Mouse (Mus musculus) MEL (cell line): Measurements from ENCODE around the gene Kcnk18. TPM values are rescaled to one million over a fixed set of nuclear protein-coding genes. Genes with fewer than 3 reads are reported as not detected.

Experiments used
- DNase-seq: peaks from one replicate; pipeline ENCODE4 v3.0.0; 2011; ENCODE audit warnings: low read depth, low spot score
- H3K27ac ChIP-seq: 2 replicates; pipeline ENCODE4 v1.5.1; 2012; ENCODE audit warnings: low read depth, mild to moderate bottlenecking, control low read depth, low read length, moderate library complexity; ENCODE audit not compliant: control insufficient read depth
- H3K27me3 ChIP-seq, 2 experiments: fragments of 150-350 bp in 1 of 2; sonication (generic) in 1 of 2; 2 replicates each; pipeline ENCODE4 v1.6.1; 2012; ENCODE audit warnings: low read length in 2 of 2, mild to moderate bottlenecking in 2 of 2, improper control_type of control experiment in 1 of 2, moderate library complexity in 1 of 2; ENCODE audit not compliant: insufficient read depth in 2 of 2, control insufficient read depth in 1 of 2
- H3K36me3 ChIP-seq, 2 experiments: 2 replicates each; pipeline ENCODE4 v1.6.1; 2012 to 2014; ENCODE audit warnings: low read length in 2 of 2, improper control_type of control experiment in 1 of 2, inconsistent platforms in 1 of 2, mild to moderate bottlenecking in 1 of 2; ENCODE audit not compliant: insufficient read depth in 2 of 2, control insufficient read depth in 1 of 2
- H3K4me1 ChIP-seq, 2 experiments: fragments of 150-350 bp in 1 of 2; sonication (generic) in 1 of 2; 2 replicates each; pipeline ENCODE4 v1.6.1; 2012; ENCODE audit warnings: low read length in 2 of 2, improper control_type of control experiment in 1 of 2, mild to moderate bottlenecking in 1 of 2; ENCODE audit not compliant: insufficient read depth in 2 of 2, control insufficient read depth in 1 of 2
- H3K4me3 ChIP-seq, 2 experiments: fragments of 150-350 bp in 1 of 2; sonication (generic) in 1 of 2; 2 replicates each; pipeline ENCODE4 v1.5.1; 2012; ENCODE audit warnings: low read depth in 2 of 2, low read length in 2 of 2, mild to moderate bottlenecking in 2 of 2, moderate library complexity in 2 of 2, control low read depth in 1 of 2, improper control_type of control experiment in 1 of 2; ENCODE audit not compliant: control insufficient read depth in 1 of 2, insufficient read depth in 1 of 2
- H3K79me2 ChIP-seq: 2 replicates; pipeline ENCODE4 v1.6.1; 2012; ENCODE audit warnings: mild to moderate bottlenecking, low read length, moderate library complexity; ENCODE audit not compliant: control insufficient read depth, poor library complexity, insufficient read depth
- H3K9ac ChIP-seq: 2 replicates; pipeline ENCODE4 v1.6.1; 2012; ENCODE audit warnings: low read depth, mild to moderate bottlenecking, control low read depth, low read length, moderate library complexity; ENCODE audit not compliant: control insufficient read depth, poor library complexity, severe bottlenecking
- H3K9me3 ChIP-seq: fragments of 150-350 bp; sonication (generic); replicated peaks from 2 replicates; pipeline ENCODE4 v1.6.1; 2012; ENCODE audit warnings: mild to moderate bottlenecking, low read length, improper control_type of control experiment, moderate library complexity; ENCODE audit not compliant: insufficient read depth
- BHLHE40 ChIP-seq: IDR thresholded peaks from 2 replicates; pipeline ENCODE4 v1.6.1; 2012; ENCODE audit warnings: low read depth, mild to moderate bottlenecking, inconsistent platforms, low read length, improper control_type of control experiment, borderline replicate concordance
- CHD1 ChIP-seq: IDR thresholded peaks from 2 replicates; pipeline ENCODE4 v1.6.1; 2012; ENCODE audit warnings: low read depth, mild to moderate bottlenecking, inconsistent platforms, low read length, improper control_type of control experiment
- E2F4 ChIP-seq: IDR thresholded peaks from 2 replicates; pipeline ENCODE4 v1.6.1; 2011; ENCODE audit warnings: low read depth, low read length, improper control_type of control experiment, borderline replicate concordance
- EP300 ChIP-seq, 2 experiments: IDR thresholded peaks; 2 replicates each; pipeline ENCODE4 v1.6.1; 2011; ENCODE audit warnings: improper control_type of control experiment in 2 of 2, low read length in 2 of 2, low read depth in 1 of 2, mild to moderate bottlenecking in 1 of 2
- GABPA ChIP-seq: IDR thresholded peaks from 2 replicates; pipeline ENCODE4 v1.6.1; 2012; ENCODE audit warnings: low read depth, mild to moderate bottlenecking, inconsistent platforms, low read length, improper control_type of control experiment, moderate library complexity
- HCFC1 ChIP-seq: IDR thresholded peaks from 2 replicates; pipeline ENCODE4 v1.6.1; 2012; ENCODE audit warnings: low read depth, mild to moderate bottlenecking, inconsistent platforms, low read length, improper control_type of control experiment, moderate library complexity
- JUND ChIP-seq: IDR thresholded peaks from 2 replicates; pipeline ENCODE4 v1.6.1; 2011; ENCODE audit warnings: low read depth, mild to moderate bottlenecking, improper control_type of control experiment, low read length
- MAFK ChIP-seq: IDR thresholded peaks from 2 replicates; pipeline ENCODE4 v1.6.1; 2011; ENCODE audit warnings: low read depth, mild to moderate bottlenecking, low read length, improper control_type of control experiment, borderline replicate concordance
- MAX ChIP-seq: IDR thresholded peaks from 2 replicates; pipeline ENCODE4 v1.6.1; 2011; ENCODE audit warnings: low read length, improper control_type of control experiment
- MAZ ChIP-seq: IDR thresholded peaks from 2 replicates; pipeline ENCODE4 v1.6.1; 2012; ENCODE audit warnings: low read depth, mild to moderate bottlenecking, inconsistent platforms, low read length, improper control_type of control experiment
- MEF2A ChIP-seq: IDR thresholded peaks from 2 replicates; pipeline ENCODE4 v1.6.1; 2014; ENCODE audit warnings: low read depth, mild to moderate bottlenecking, inconsistent platforms, low read length, improper control_type of control experiment; ENCODE audit not compliant: poor library complexity, insufficient replicate concordance, severe bottlenecking; ENCODE audit errors: extremely low read depth
- MYB ChIP-seq: IDR thresholded peaks from 2 replicates; pipeline ENCODE4 v1.6.1; 2011; ENCODE audit warnings: mild to moderate bottlenecking, low read depth, low read length, improper control_type of control experiment
- MYC ChIP-seq: IDR thresholded peaks from 2 replicates; pipeline ENCODE4 v1.6.1; 2011; ENCODE audit warnings: low read depth, mild to moderate bottlenecking, low read length, improper control_type of control experiment, moderate library complexity
- NELFE ChIP-seq: IDR thresholded peaks from 2 replicates; pipeline ENCODE4 v1.6.1; 2011; ENCODE audit warnings: low read depth, low read length, improper control_type of control experiment
- POLR2A ChIP-seq, 2 experiments: IDR thresholded peaks; 2 replicates each; pipeline ENCODE4 v1.6.1; 2011 to 2012; ENCODE audit warnings: low read length in 2 of 2, mild to moderate bottlenecking in 2 of 2, control low read depth in 1 of 2, improper control_type of control experiment in 1 of 2, low read depth in 1 of 2, moderate library complexity in 1 of 2; ENCODE audit not compliant: control insufficient read depth in 1 of 2, insufficient read depth in 1 of 2, poor library complexity in 1 of 2
- RAD21 ChIP-seq: IDR thresholded peaks from 2 replicates; pipeline ENCODE4 v1.6.1; 2011; ENCODE audit warnings: mild to moderate bottlenecking, low read depth, low read length, improper control_type of control experiment
- SMC3 ChIP-seq: IDR thresholded peaks from 2 replicates; pipeline ENCODE4 v1.6.1; 2011; ENCODE audit warnings: low read depth, low read length, improper control_type of control experiment
- TAL1 ChIP-seq: IDR thresholded peaks from 2 replicates; pipeline ENCODE4 v1.6.1; 2012; ENCODE audit warnings: mild to moderate bottlenecking, inconsistent platforms, low read length, moderate library complexity, mixed read lengths
- TBP ChIP-seq: IDR thresholded peaks from 2 replicates; pipeline ENCODE4 v1.8.0; 2011; ENCODE audit warnings: low read depth, low read length, improper control_type of control experiment
- TCF12 ChIP-seq: IDR thresholded peaks from 2 replicates; pipeline ENCODE4 v1.6.1; 2014; ENCODE audit warnings: low read depth, mild to moderate bottlenecking, inconsistent platforms, low read length, improper control_type of control experiment, moderate library complexity
- UBTF ChIP-seq: IDR thresholded peaks from 2 replicates; pipeline ENCODE4 v1.6.1; 2012; ENCODE audit warnings: low read depth, mild to moderate bottlenecking, inconsistent platforms, low read length, improper control_type of control experiment, moderate library complexity, borderline replicate concordance; ENCODE audit not compliant: insufficient read depth
- USF1 ChIP-seq: IDR thresholded peaks from 2 replicates; pipeline ENCODE4 v1.6.1; 2014; ENCODE audit warnings: low read depth, mild to moderate bottlenecking, inconsistent platforms, low read length, improper control_type of control experiment, moderate library complexity
- ZC3H11A ChIP-seq: IDR thresholded peaks from 2 replicates; pipeline ENCODE4 v1.6.1; 2012; ENCODE audit warnings: low read depth, mild to moderate bottlenecking, inconsistent platforms, low read length, improper control_type of control experiment
- ZNF384 ChIP-seq: IDR thresholded peaks from 2 replicates; pipeline ENCODE4 v1.6.1; 2012; ENCODE audit warnings: low read depth, mild to moderate bottlenecking, inconsistent platforms, low read length, improper control_type of control experiment
- polyA plus RNA-seq, 2 experiments: library from polyadenylated mRNA; stranded (reverse) in 1 of 2; unstranded in 1 of 2; fragments of >175 nt in 1 of 2; fragments of >200 nt in 1 of 2; gene quantifications; 2 replicates each; pipeline versions ENCODE4 v1.2.1 to v1.2.4; 2012; ENCODE audit warnings: low replicate concordance in 2 of 2, low read depth in 1 of 2; ENCODE audit not compliant: insufficient read length in 2 of 2, insufficient read depth in 1 of 2, missing spikeins in 1 of 2
- total RNA-seq: library from RNA; depleted of rRNA; stranded (reverse); fragments of 300-350 nt; gene quantifications from 2 replicates; pipeline ENCODE4 v1.2.3, GENCODE M21; 2012; rRNA removed

Gene Kcnk18
- total RNA-seq (not detected in 2 replicates), polyA plus RNA-seq (not detected)

DNA sequence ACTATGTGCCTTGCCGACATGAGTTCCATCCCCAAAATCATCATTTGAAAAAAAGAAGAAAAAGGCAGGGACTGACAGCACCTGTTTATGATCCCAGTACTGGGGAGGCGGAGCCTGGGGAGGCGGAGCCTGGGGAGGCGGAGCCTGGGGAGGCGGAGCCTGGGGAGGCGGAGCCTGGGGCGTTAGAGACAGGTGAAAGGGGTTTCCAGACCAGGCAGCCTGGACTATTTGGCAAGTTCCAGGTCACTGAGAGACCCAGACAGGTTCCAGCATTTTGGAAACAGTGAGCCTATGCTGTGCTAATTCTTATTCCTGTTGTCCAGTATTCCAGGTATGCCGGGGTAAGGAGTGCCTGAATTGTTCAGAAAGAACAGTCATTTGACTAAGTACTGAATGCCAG, at the start of gene Kcnk18:
Gene Kcnk18, plus strand, starts transcription at position 224 of the 400 bp plus-strand sequence.
- H3K36me3 ChIP-seq = no peaks in the 10 kb centered on the region
- no peaks in the 10 kb centered on the region; a peak in 1 of 4 replicates for H3K27me3 ChIP-seq
- H3K4me1 ChIP-seq = no peaks in the 10 kb centered on the region
- no peaks in the 10 kb centered on the region for H3K9me3 ChIP-seq
- TF ChIP-seq NELFE (no peak), POLR2A (IDR thresholded peaks at IDR 0.05; ENCODE audit: control insufficient read depth in 1 of 2, insufficient read depth in 1 of 2, low read depth in 1 of 2, low read length in 2 of 2, poor library complexity in 1 of 2) (no peak), TCF12 (no peak), MAX (no peak)
- no peak for DNase-seq
- no peak within 1 kb of the TSS for H3K27ac ChIP-seq
- H3K79me2 ChIP-seq = no peaks in the 10 kb centered on the region
- no peak within 1 kb of the TSS for H3K4me3 ChIP-seq
- no peak within 1 kb of the TSS for H3K9ac ChIP-seq

DNA sequence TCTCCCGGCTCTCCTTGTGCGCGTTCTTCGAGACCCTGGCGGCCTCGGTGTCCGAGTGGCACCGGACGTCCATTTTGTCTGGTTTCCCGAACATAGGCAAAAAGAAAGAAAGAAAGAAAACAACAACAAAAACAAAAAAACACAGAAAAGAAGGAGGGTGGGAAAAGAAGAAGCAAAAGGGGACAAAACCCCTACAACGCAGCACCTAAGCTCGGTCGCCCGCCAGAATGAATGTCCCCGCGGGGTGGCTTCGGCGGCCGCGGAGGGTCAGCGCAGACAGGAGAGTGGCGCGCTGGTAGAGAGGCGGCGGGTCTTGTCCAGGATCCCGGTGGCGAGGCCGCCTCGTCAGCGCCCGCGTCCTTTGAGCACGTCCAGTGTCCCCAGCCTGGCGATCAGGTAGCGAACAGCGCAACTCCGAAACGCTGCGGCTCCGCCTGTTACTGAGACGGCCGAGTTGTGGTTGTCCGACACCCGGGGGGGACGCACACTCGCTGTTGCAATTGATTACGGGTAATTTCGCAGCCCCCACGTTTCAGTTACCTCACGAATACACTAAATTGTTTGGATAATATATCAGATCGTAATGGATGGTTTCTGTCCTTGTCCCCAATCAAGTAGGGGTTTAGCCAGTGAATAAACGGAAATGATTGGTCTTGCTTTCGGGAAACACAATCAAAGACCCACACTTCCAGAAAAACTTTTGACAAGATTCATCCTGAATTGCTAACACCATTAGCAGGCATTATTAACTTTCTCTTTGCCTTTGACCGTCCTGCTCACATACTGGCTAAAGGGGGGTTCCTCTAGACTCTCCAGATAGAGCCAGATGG, 48.9 kb upstream of the Kcnk18 start, which contains the start of gene Vax1:
Gene Vax1, minus strand, starts transcription at position 121 of the 830 bp plus-strand sequence.
- Histone ChIP-seq H3K9me3 (no peaks in the 10 kb centered on the region), H3K27ac (no peak within 1 kb of the TSS), H3K4me3 (no peak within 1 kb of the TSS), H3K9ac (no peak within 1 kb of the TSS), H3K27me3 (no peaks in the 10 kb centered on the region), H3K36me3 (no peaks in the 10 kb centered on the region), H3K79me2 (no peaks in the 10 kb centered on the region), H3K4me1 (no peaks in the 10 kb centered on the region)
- DNase-seq = no peak
- TF ChIP-seq E2F4 (no peak), SMC3 (no peak), GABPA (no peak), MYB (no peak), ZNF384 (no peak), EP300 (IDR thresholded peaks at IDR 0.05; ENCODE audit: low read depth in 1 of 2, low read length in 2 of 2) (no peak), MAX (no peak), RAD21 (no peak), TAL1 (no peak), JUND (no peak), MYC (no peak), MAFK (no peak)

DNA sequence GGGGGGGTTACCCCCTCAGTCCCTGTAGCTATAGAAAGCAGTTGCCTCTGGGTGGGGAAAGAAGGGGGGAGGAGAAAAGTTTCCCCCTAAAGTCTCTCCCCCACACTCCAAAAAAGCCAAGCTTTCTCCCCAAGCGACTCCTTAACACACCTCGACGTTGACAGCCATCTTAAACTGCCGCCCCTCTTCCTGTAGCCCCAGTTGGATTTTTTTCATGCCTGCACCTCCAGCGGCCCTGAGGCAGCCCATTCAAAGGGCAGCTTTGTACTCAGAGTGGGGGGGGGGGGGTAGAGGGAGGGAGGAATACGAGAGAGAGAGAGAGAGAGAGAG, 48.3 kb upstream of the Kcnk18 start:
- Histone ChIP-seq H3K9ac (no peak overlapping the region), H3K9me3 (no peaks in the 10 kb centered on the region), H3K36me3 (no peaks in the 10 kb centered on the region), H3K4me1 (no peaks in the 10 kb centered on the region), H3K4me3 (no peak overlapping the region), H3K79me2 (no peaks in the 10 kb centered on the region), H3K27me3 (no peaks in the 10 kb centered on the region), H3K27ac (no peak overlapping the region)
- DNase-seq = no peak
- TF ChIP-seq CHD1 = no peak
- no peak for TF ChIP-seq HCFC1
- TF ChIP-seq EP300 (IDR thresholded peaks at IDR 0.05; ENCODE audit: low read depth in 1 of 2, low read length in 2 of 2) = no peak
- TF ChIP-seq MAZ = no peak
- TF ChIP-seq ZC3H11A = no peak
- no peak for TF ChIP-seq TBP
- no peak for TF ChIP-seq MAX
- no peak for TF ChIP-seq MYC
- no peak for TF ChIP-seq POLR2A (IDR thresholded peaks at IDR 0.05; ENCODE audit: control insufficient read depth in 1 of 2, insufficient read depth in 1 of 2, low read depth in 1 of 2, low read length in 2 of 2, poor library complexity in 1 of 2)
- TF ChIP-seq SMC3 = no peak
- TF ChIP-seq JUND = no peak
- no peak for TF ChIP-seq E2F4
- TF ChIP-seq UBTF = no peak
- TF ChIP-seq MEF2A = no peak
- TF ChIP-seq BHLHE40 = no peak
- TF ChIP-seq USF1 = no peak
